Mouse (Mus musculus): ENCODE results near the gene Cpne4. TPM values are rescaled to one million over a fixed set of nuclear protein-coding genes. Genes with fewer than 3 reads are reported as not detected.

The Cpne4 gene
- polyA plus RNA-seq, 1 experiment from 2014 or later: not detected

DNA sequence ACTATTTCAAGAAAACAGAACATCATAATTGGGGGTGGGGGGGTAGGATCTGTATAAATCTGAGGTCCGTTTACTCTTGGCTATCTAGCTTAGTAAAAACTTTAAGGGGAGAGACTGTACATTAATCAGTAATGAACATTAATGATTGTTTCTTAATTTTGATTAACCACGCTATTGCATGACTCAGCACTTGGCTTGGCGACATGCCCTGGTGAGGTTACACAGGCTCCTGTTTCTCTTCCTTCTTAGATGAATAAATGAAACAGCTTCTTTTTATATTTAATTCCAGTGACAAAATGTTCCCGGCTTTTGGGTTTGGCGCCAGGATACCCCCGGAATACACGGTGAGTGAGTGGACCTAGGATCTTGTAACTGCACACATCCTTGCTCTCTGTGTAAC, 471.1 kb downstream of the Cpne4 start:
- WGBS: 90% methylated on average over 7 of the region's 7 CpGs
- ATAC-seq (ENCODE audit: low FRiP score, low TSS enrichment): no peak

DNA sequence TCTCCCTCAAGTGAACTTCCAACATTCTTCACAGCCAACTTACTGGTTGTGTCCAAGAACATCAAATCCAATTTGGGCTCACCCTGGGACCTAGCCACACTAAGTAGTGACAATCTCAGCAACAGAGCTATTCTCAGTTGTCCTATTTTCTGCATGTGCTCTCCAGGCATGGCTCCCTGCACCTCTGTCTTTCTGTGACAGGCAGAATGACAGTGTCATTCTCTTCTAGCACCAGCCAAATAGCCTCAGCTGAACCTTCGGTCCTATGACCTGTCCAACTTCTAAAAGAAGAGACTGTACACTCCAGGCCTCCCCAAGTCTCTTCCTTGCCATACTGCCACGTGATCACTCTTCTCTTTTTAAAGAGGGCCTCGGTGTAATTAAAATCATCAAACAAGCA, 481.2 kb downstream of the Cpne4 start:
- Histone ChIP-seq H3K4me3 (ENCODE audit: low read length) (no peak overlapping the region), H3K27ac (ENCODE audit: low read depth, low read length) (no peak overlapping the region), H3K9me3 (ENCODE audit: control insufficient read depth, low read length) (no peaks in the 10 kb centered on the region), H3K4me2 (replicated peaks; ENCODE audit: low read depth, low read length) (no peak overlapping the region), H3K27me3 (ENCODE audit: control insufficient read depth, insufficient read depth, low read length) (no peaks in the 10 kb centered on the region), H3K36me3 (ENCODE audit: control insufficient read depth, insufficient read depth, low read length) (no peaks in the 10 kb centered on the region), H3K9ac (ENCODE audit: low read depth, low read length) (no peak overlapping the region), H3K4me1 (ENCODE audit: control insufficient read depth, insufficient read depth, low read length) (no peaks in the 10 kb centered on the region)
- no peak for ATAC-seq (ENCODE audit: low FRiP score, low TSS enrichment)
- 66% methylated on average over 3 of the region's 3 CpGs for WGBS

More for the DNA sequence above, 471.1 kb downstream of the Cpne4 start:
- no peak overlapping the region for H3K4me2 ChIP-seq (replicated peaks; ENCODE audit: low read depth, low read length)
- H3K9me3 ChIP-seq (ENCODE audit: control insufficient read depth, low read length): no peaks in the 10 kb centered on the region
- H3K4me3 ChIP-seq (ENCODE audit: low read length): no peak overlapping the region
- no peaks in the 10 kb centered on the region for H3K4me1 ChIP-seq (ENCODE audit: control insufficient read depth, insufficient read depth, low read length)
- H3K36me3 ChIP-seq (ENCODE audit: control insufficient read depth, insufficient read depth, low read length): no peaks in the 10 kb centered on the region
- H3K27ac ChIP-seq (ENCODE audit: low read depth, low read length): no peak overlapping the region
- H3K9ac ChIP-seq (ENCODE audit: low read depth, low read length): no peak overlapping the region
- no peaks in the 10 kb centered on the region for H3K27me3 ChIP-seq (ENCODE audit: control insufficient read depth, insufficient read depth, low read length)

DNA sequence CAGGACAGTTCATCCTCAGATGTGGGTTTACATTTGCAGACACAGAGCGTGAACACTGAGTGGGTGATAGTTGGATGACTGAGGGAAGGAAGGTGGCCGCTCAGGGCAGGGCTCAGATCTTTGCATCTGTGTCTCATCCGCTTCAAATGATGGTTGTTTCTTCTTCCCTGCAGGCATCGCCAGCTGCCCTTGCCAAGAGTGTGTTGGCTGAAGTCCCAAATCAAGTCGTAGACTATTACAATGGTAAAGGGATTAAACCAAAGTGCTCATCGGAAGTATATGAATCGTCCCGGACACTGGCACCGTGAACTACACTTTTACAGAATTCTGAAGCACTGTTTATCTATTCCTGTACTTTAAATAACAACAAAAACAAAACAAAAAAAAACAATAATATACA, 485.5 kb downstream of the Cpne4 start:
- Histone ChIP-seq H3K4me1 (ENCODE audit: control insufficient read depth, insufficient read depth, low read length) (no peaks in the 10 kb centered on the region), H3K9me3 (ENCODE audit: control insufficient read depth, low read length) (no peaks in the 10 kb centered on the region), H3K9ac (ENCODE audit: low read depth, low read length) (no peak overlapping the region), H3K27ac (ENCODE audit: low read depth, low read length) (no peak overlapping the region), H3K27me3 (ENCODE audit: control insufficient read depth, insufficient read depth, low read length) (no peaks in the 10 kb centered on the region), H3K36me3 (ENCODE audit: control insufficient read depth, insufficient read depth, low read length) (no peaks in the 10 kb centered on the region), H3K4me2 (replicated peaks; ENCODE audit: low read depth, low read length) (no peak overlapping the region), H3K4me3 (ENCODE audit: low read length) (no peak overlapping the region)
- WGBS: 92% methylated on average over 9 of the region's 9 CpGs
- no peak for ATAC-seq (ENCODE audit: low FRiP score, low TSS enrichment)

DNA sequence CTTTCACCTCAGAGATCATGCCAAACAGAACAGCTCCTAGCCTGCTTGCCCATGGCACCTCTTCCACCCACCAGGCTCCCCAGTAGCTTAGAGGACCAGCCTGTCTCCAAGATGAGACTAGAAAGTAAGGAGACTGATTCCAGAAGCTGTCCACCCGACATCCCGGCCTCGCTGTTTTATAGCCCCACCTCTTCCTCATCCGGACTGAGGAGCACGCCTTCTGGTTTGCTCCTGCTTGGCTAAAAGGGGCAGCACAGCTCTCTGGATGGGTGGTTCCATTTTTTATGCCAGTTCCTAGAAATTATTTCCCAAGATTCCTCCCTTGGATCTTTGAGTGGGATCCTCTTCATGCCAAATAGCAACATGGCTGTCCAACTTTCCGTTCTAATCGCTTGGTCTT, 486.6 kb downstream of the Cpne4 start:
- no peak overlapping the region for H3K9ac ChIP-seq (ENCODE audit: low read depth, low read length)
- WGBS: 83% methylated on average over 7 of the region's 7 CpGs
- ATAC-seq (ENCODE audit: low FRiP score, low TSS enrichment): no peak
- no peak overlapping the region for H3K27ac ChIP-seq (ENCODE audit: low read depth, low read length)
- H3K4me3 ChIP-seq (ENCODE audit: low read length): no peak overlapping the region
- H3K4me2 ChIP-seq (replicated peaks; ENCODE audit: low read depth, low read length): no peak overlapping the region
- H3K36me3 ChIP-seq (ENCODE audit: control insufficient read depth, insufficient read depth, low read length): no peaks in the 10 kb centered on the region
- no peaks in the 10 kb centered on the region for H3K4me1 ChIP-seq (ENCODE audit: control insufficient read depth, insufficient read depth, low read length)
- no peaks in the 10 kb centered on the region for H3K27me3 ChIP-seq (ENCODE audit: control insufficient read depth, insufficient read depth, low read length)
- H3K9me3 ChIP-seq (ENCODE audit: control insufficient read depth, low read length): no peaks in the 10 kb centered on the region

DNA sequence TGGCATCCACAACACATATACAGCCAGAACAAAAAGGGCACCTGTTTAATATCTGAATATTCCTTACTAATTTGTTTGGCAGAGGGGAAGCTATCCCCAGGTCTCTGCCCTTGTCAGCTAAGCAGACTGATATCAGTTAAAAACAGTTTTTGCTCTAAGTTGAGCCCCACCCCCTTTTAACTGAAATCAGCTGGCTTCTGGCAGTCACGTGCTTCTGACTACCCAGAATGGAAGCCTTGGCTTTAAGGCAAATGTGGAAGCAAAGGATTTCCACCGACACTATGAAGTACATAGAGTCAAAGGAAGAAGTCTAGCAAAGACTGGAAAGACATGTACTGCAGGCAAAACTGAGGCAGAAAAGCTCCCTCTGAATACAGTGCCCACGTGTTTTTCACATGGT, 490.8 kb downstream of the Cpne4 start:
- no peak for ATAC-seq (ENCODE audit: low FRiP score, low TSS enrichment)
- no peaks in the 10 kb centered on the region for H3K4me1 ChIP-seq (ENCODE audit: control insufficient read depth, insufficient read depth, low read length)
- WGBS: 81% methylated on average over 3 of the region's 3 CpGs
- H3K4me3 ChIP-seq (ENCODE audit: low read length): no peak overlapping the region
- no peaks in the 10 kb centered on the region for H3K9me3 ChIP-seq (ENCODE audit: control insufficient read depth, low read length)
- no peak overlapping the region for H3K27ac ChIP-seq (ENCODE audit: low read depth, low read length)
- no peak overlapping the region for H3K9ac ChIP-seq (ENCODE audit: low read depth, low read length)
- H3K4me2 ChIP-seq (replicated peaks; ENCODE audit: low read depth, low read length): no peak overlapping the region
- H3K27me3 ChIP-seq (ENCODE audit: control insufficient read depth, insufficient read depth, low read length): no peaks in the 10 kb centered on the region
- H3K36me3 ChIP-seq (ENCODE audit: control insufficient read depth, insufficient read depth, low read length): no peaks in the 10 kb centered on the region

DNA sequence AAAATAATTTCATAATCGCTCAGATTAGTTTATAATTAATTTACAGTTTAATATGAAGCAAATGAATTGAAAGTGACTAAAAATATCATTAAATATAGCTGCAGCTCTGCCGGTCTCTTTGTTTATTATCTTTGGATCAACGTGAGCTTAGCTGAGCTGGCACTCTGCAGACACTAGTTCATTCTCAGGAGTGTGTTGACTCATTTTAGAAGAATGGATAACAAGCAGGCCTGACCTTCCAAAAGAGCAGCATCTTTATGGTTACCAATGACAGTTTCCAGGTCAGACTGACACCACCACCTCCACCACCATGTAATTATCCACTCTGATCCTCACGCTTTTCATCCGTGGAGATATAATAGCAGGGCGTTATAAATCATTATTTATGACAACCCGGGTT, 498.9 kb downstream of the Cpne4 start:
- H3K27ac ChIP-seq (ENCODE audit: low read depth, low read length): no peak overlapping the region
- H3K36me3 ChIP-seq (ENCODE audit: control insufficient read depth, insufficient read depth, low read length): no peaks in the 10 kb centered on the region
- H3K4me3 ChIP-seq (ENCODE audit: low read length): no peak overlapping the region
- H3K9me3 ChIP-seq (ENCODE audit: control insufficient read depth, low read length): no peaks in the 10 kb centered on the region
- WGBS: 78% methylated on average over 7 of the region's 7 CpGs
- H3K9ac ChIP-seq (ENCODE audit: low read depth, low read length): no peak overlapping the region
- H3K4me1 ChIP-seq (ENCODE audit: control insufficient read depth, insufficient read depth, low read length): no peaks in the 10 kb centered on the region
- ATAC-seq (ENCODE audit: low FRiP score, low TSS enrichment): no peak
- H3K4me2 ChIP-seq (replicated peaks; ENCODE audit: low read depth, low read length): no peak overlapping the region
- H3K27me3 ChIP-seq (ENCODE audit: control insufficient read depth, insufficient read depth, low read length): no peaks in the 10 kb centered on the region

DNA sequence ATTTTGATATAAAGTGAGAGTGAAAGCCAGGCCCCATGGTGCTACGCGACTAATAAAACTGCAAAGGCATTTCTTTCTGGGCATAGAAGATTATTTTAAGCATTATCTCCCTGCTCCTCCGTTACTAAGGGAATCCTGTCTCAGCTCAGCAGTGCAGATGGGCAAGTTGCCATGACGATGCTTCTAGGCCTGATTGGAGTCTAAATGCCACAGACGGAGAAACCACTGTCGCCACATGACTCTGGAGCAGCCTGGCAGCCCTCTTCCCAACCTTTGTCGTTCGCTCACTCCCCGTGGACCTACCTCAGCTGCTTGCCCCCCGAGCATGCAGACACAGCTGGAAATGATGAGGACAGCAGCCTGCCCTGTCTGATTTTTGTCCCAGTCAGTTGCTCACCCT, 501.3 kb downstream of the Cpne4 start:
- H3K4me3 ChIP-seq (ENCODE audit: low read length): no peak overlapping the region
- H3K36me3 ChIP-seq (ENCODE audit: control insufficient read depth, insufficient read depth, low read length): no peaks in the 10 kb centered on the region
- no peak overlapping the region for H3K9ac ChIP-seq (ENCODE audit: low read depth, low read length)
- WGBS: 70% methylated on average over 10 of the region's 10 CpGs
- H3K27me3 ChIP-seq (ENCODE audit: control insufficient read depth, insufficient read depth, low read length): no peaks in the 10 kb centered on the region
- no peak overlapping the region for H3K27ac ChIP-seq (ENCODE audit: low read depth, low read length)
- H3K9me3 ChIP-seq (ENCODE audit: control insufficient read depth, low read length): no peaks in the 10 kb centered on the region
- no peak overlapping the region for H3K4me2 ChIP-seq (replicated peaks; ENCODE audit: low read depth, low read length)
- no peaks in the 10 kb centered on the region for H3K4me1 ChIP-seq (ENCODE audit: control insufficient read depth, insufficient read depth, low read length)
- no peak for ATAC-seq (ENCODE audit: low FRiP score, low TSS enrichment)

DNA sequence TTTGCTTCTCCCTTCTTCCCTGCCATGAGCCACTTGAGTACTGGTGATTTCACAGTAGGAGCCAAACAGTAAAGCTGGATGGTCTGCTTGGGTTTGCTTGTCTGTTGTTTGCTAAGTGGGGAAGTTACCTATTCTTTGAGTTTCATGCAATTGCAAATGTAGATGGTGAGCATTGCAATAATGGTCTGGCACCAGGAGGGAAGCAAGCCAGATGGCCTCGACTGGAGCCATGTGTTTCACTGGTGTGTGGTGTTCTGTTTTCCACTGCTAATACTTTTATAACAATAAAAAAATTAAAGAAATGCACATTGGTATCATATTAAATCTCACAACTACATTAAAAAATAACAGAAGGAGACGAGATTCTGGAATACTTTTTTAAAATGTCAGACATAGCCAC, 502.6 kb downstream of the Cpne4 start:
- no peaks in the 10 kb centered on the region for H3K4me1 ChIP-seq (ENCODE audit: control insufficient read depth, insufficient read depth, low read length)
- H3K9ac ChIP-seq (ENCODE audit: low read depth, low read length): no peak overlapping the region
- no peak overlapping the region for H3K27ac ChIP-seq (ENCODE audit: low read depth, low read length)
- no peaks in the 10 kb centered on the region for H3K9me3 ChIP-seq (ENCODE audit: control insufficient read depth, low read length)
- H3K36me3 ChIP-seq (ENCODE audit: control insufficient read depth, insufficient read depth, low read length): peaks cover under 1% of the 10 kb centered on the region; the same call in 1 of the 2 replicates
- H3K4me2 ChIP-seq (replicated peaks; ENCODE audit: low read depth, low read length): no peak overlapping the region
- 46% methylated on average over 2 of the region's 2 CpGs for WGBS
- no peaks in the 10 kb centered on the region for H3K27me3 ChIP-seq (ENCODE audit: control insufficient read depth, insufficient read depth, low read length)
- H3K4me3 ChIP-seq (ENCODE audit: low read length): no peak overlapping the region
- no peak for ATAC-seq (ENCODE audit: low FRiP score, low TSS enrichment)

DNA sequence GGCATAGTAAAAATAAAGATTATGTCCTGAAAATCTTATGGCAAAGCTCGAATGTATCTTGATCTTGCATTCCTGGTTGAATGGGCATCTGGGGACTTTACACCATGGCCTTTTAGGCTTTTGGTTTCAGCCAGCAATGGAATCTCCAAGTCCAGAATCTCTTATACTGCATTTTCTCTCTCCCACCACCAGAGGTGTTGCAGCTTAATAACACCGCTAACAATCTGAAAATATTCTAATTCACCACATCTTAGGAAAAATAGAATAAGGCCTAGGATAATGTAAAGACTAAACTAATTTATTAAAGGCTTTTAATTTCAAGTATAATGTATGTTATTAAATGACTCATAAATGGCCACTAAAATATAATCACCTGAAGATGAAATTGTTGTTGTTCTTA, 503.2 kb downstream of the Cpne4 start:
- no peak overlapping the region for H3K27ac ChIP-seq (ENCODE audit: low read depth, low read length)
- no peaks in the 10 kb centered on the region for H3K9me3 ChIP-seq (ENCODE audit: control insufficient read depth, low read length)
- H3K4me3 ChIP-seq (ENCODE audit: low read length): no peak overlapping the region
- no peaks in the 10 kb centered on the region for H3K27me3 ChIP-seq (ENCODE audit: control insufficient read depth, insufficient read depth, low read length)
- H3K36me3 ChIP-seq (ENCODE audit: control insufficient read depth, insufficient read depth, low read length): peaks cover 5% of the 10 kb centered on the region; the same call in 1 of the 2 replicates
- no peak overlapping the region for H3K9ac ChIP-seq (ENCODE audit: low read depth, low read length)
- no peak for ATAC-seq (ENCODE audit: low FRiP score, low TSS enrichment)
- WGBS: 67% methylated on average over 2 of the region's 2 CpGs
- no peaks in the 10 kb centered on the region for H3K4me1 ChIP-seq (ENCODE audit: control insufficient read depth, insufficient read depth, low read length)
- no peak overlapping the region for H3K4me2 ChIP-seq (replicated peaks; ENCODE audit: low read depth, low read length)

DNA sequence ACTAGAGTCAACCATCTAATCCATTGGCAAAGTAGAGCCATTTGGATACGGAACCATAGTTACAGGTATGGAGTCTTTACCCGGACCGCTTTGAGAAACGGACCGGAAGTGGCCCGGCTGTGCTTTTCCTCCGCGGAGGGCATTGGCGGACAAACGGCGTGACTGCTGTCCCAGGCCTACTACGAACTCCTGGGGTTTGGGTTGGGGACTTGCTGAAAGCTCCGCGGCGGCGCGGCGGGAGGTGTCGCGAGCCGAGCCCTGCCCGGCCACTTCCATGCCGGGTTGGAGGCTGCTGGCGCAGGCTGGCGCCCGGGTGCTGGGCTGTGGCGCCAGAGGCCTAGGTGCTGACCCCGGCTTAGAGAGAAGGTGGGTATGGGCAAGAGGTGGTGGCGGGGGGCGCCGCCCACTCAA, 506.1 kb downstream of the Cpne4 start, which contains the start of gene Mrpl3:
TSS of gene Mrpl3 (plus strand) at position 93 of the 411 bp plus-strand sequence.
- H3K27me3 ChIP-seq (ENCODE audit: control insufficient read depth, insufficient read depth, low read length): no peaks in the 10 kb centered on the region
- H3K9me3 ChIP-seq (ENCODE audit: control insufficient read depth, low read length): no peaks in the 10 kb centered on the region
- peak within 1 kb of the TSS; percentile 99 for H3K4me3 ChIP-seq (ENCODE audit: low read length)
- under 1% methylated on average over 31 of the region's 31 CpGs for WGBS
- ATAC-seq (ENCODE audit: low FRiP score, low TSS enrichment): peak; percentile 91
- peak within 1 kb of the TSS; percentile 17; the same call in 1 of the 2 replicates for H3K27ac ChIP-seq (ENCODE audit: low read depth, low read length)
- peaks cover 32% of the 10 kb centered on the region for H3K36me3 ChIP-seq (ENCODE audit: control insufficient read depth, insufficient read depth, low read length)
- H3K4me1 ChIP-seq (ENCODE audit: control insufficient read depth, insufficient read depth, low read length): no peaks in the 10 kb centered on the region
- peak within 1 kb of the TSS; percentile 62 for H3K4me2 ChIP-seq (replicated peaks; ENCODE audit: low read depth, low read length)
- H3K9ac ChIP-seq (ENCODE audit: low read depth, low read length): peak within 1 kb of the TSS; percentile 96

Measured in kidney, embryonic 14.5 days (tissue).